Mouse (Mus musculus): ENCODE data around the gene Tceal1. TPM values are rescaled to one million over a fixed set of nuclear protein-coding genes. Genes with fewer than 3 reads are reported as not detected.

The Tceal1 gene
- polyA plus RNA-seq, 1 experiment from 2014 or later, result 9.6 TPM

DNA sequence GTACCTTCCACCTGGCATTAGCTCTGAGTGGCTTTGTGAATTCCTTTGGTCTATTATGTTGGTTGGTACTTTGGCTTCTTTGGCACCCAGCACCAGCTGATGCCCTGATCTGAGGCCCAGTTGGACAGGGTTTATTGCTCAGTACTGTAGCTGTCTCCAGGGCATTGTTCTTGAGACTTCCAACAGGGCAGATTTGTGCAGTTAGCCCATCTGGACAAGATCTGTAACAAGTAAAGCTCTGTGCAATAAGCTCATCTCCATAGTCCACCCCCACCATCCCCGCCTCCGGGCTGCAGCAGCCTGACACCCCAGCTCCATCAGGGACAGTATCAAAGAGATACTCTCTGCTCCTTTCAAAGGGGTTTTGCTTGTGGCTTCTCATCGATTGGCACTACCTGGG lies 47.7 kb downstream of the Tceal1 start:
- no peak overlapping the region for H3K27ac ChIP-seq (replicated peaks)
- H3K36me3 ChIP-seq, result peaks cover 24% of the 10 kb centered on the region
- H3K4me2 ChIP-seq, result no peak overlapping the region
- ATAC-seq (ENCODE audit: extremely low read depth, insufficient number of reproducible peaks, low FRiP score, low TSS enrichment), result no peak
- 84% methylated on average over 3 of the region's 3 CpGs for WGBS
- H3K27me3 ChIP-seq (replicated peaks), result no peaks in the 10 kb centered on the region; the same call in 1 of the 2 replicates
- H3K4me3 ChIP-seq, result no peak overlapping the region
- H3K9ac ChIP-seq, result no peak overlapping the region
- H3K9me3 ChIP-seq, result no peaks in the 10 kb centered on the region
- H3K4me1 ChIP-seq, result no peaks in the 10 kb centered on the region

Other genes starting within 250 kb of the Tceal1 start
- not detected in 2 replicates for gene Kir3dl1, start 190.0 kb upstream of the Tceal1 start, polyA plus RNA-seq (2015; fragmentation: Nextera tagmentation; extraction: Ambion mirVana)
- not detected in 2 replicates for gene Kir3dl2, start 163.9 kb upstream of the Tceal1 start, polyA plus RNA-seq (2015; fragmentation: Nextera tagmentation; extraction: Ambion mirVana)
- gene Tceal3, start 117.1 kb upstream of the Tceal1 start, polyA plus RNA-seq (2015; fragmentation: Nextera tagmentation; extraction: Ambion mirVana), result 3.9 and 5.2 TPM in 2 replicates
- 334 and 360 TPM in 2 replicates for gene Morf4l2, start 35.7 kb downstream of the Tceal1 start, polyA plus RNA-seq (2015; fragmentation: Nextera tagmentation; extraction: Ambion mirVana)
- 0.10 and 0.12 TPM in 2 replicates for gene Glra4, start 72.2 kb downstream of the Tceal1 start, polyA plus RNA-seq (2015; fragmentation: Nextera tagmentation; extraction: Ambion mirVana)
- 2.4 and 3.6 TPM in 2 replicates for gene Plp1, start 114.7 kb downstream of the Tceal1 start, polyA plus RNA-seq (2015; fragmentation: Nextera tagmentation; extraction: Ambion mirVana)
- 0.11 and 0.22 TPM in 2 replicates for gene Rab9b, start 160.8 kb downstream of the Tceal1 start, polyA plus RNA-seq (2015; fragmentation: Nextera tagmentation; extraction: Ambion mirVana)
- gene H2bfm, start 219.3 kb downstream of the Tceal1 start, polyA plus RNA-seq (2015; fragmentation: Nextera tagmentation; extraction: Ambion mirVana), result not detected in 2 replicates